Mouse (Mus musculus): ENCODE data around the gene Mitf. TPM values are rescaled to one million over a fixed set of nuclear protein-coding genes. Genes with fewer than 3 reads are reported as not detected.

Gene Mitf
- total RNA-seq (2023), result 2.6 TPM

DNA sequence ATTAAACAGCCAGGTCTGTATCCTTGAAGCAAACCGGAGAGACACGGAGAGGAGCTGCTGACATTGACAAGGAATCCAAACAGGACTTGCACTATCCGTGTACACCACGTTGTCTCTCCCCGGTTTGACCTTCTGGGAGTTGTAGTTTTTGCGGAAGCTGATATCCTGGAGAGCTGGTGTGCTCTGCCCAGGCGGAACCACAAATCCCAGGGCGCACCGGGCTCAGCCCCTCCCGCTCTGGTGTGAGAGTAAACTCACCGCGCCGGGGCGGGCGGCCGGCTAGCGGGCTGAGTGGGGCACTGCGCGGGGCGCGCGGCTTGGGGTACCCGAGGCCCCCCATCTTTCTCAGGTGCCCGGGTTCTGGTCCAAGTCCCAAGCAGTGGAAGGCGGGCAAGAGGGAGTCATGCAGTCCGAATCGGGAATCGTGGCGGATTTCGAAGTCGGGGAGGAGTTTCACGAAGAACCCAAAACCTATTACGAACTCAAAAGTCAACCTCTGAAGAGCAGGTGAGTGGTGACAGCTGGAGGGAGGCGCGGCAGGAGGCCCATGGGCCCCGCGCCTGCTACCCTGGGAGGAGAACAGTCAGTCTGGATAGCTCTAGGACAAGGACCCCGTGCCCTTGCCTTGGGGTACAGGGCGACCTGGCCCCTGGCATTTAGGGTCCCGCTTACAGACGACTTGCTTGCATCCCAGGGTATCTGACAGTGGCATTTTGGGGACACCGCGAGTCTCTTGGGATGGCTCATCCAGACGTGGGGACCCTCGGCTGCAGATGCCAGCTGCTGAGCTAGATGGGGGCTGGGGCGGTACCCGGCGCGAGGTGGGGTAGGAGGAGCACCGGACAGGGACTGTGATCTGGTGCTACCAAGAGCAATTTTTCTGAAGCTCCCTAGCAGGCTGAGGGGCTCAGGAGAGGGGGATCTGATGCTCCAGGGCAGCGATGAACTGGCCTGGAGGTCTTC, at the start of gene Mitf:
TSS of gene Mitf (plus strand) at position 272 of the 963 bp plus-strand sequence.

Other genes starting within 250 kb of the Mitf start
- gene Frmd4b, start 189.5 kb upstream of the Mitf start, total RNA-seq (2023), result 7.4 TPM

Data from CD4-positive naive resting alpha-beta T cell, adult 57 days (primary cell).